Mouse (Mus musculus): ENCODE results near the gene Sh3kbp1. TPM values are rescaled to one million over a fixed set of nuclear protein-coding genes. Genes with fewer than 3 reads are reported as not detected.

The Sh3kbp1 gene
- polyA plus RNA-seq, 1 experiment from 2014 or later: 22.0 TPM

DNA sequence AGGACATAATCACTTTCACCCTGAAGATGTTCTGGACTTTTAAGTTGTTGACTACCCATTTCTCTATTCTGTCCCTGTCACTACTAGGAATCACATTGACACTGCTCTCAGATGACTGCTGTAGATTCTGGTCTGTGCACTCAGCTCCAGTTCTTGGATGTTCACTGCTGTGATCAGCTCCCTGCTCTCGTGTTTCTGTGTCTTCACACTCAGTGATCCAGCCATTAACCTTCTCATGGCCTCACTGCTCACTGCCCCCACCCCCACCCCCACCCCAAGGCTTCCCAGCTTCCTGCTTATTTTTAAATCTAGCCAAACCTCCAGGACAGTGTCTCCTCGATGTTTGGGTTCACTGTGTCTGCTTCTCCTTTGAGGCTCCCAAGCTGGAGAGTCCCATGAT, 271.0 kb downstream of the Sh3kbp1 start:
- 53% methylated on average over 2 of the region's 2 CpGs for WGBS
- no peak for DNase-seq (ENCODE audit: low spot score)
- no peaks in the 10 kb centered on the region for H3K9me3 ChIP-seq (replicated peaks)
- no peaks in the 10 kb centered on the region for H3K4me1 ChIP-seq
- no peak overlapping the region for H3K4me3 ChIP-seq
- H3K36me3 ChIP-seq: no peaks in the 10 kb centered on the region
- H3K27ac ChIP-seq: no peak overlapping the region
- H3K27me3 ChIP-seq (ENCODE audit: low read depth, poor library complexity, severe bottlenecking): peaks cover 86% of the 10 kb centered on the region

DNA sequence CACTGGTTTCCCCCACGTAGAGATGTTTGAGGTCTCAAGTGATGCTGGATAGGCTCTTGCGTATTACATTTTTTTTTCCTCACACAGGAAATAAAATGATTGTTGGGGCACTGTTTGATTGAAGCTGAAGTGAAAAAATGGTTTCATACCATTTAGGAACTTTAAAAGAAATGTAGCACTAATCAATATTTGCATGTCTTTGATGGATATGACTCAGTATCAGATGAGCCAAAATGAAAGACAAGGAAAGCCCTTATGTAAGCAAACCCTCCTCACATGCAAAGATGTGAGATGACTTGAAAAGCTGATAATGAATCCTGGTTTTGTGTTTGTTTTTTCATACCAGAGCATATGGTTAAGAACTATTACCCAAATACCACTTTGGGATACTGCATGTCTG, 272.0 kb downstream of the Sh3kbp1 start:
- Histone ChIP-seq H3K27ac (no peak overlapping the region), H3K36me3 (no peaks in the 10 kb centered on the region), H3K9me3 (replicated peaks) (no peaks in the 10 kb centered on the region), H3K4me1 (no peaks in the 10 kb centered on the region), H3K27me3 (ENCODE audit: low read depth, poor library complexity, severe bottlenecking) (peaks cover 96% of the 10 kb centered on the region), H3K4me3 (no peak overlapping the region)
- WGBS: 96% methylated on average over 2 of the region's 2 CpGs
- DNase-seq (ENCODE audit: low spot score): no peak

DNA sequence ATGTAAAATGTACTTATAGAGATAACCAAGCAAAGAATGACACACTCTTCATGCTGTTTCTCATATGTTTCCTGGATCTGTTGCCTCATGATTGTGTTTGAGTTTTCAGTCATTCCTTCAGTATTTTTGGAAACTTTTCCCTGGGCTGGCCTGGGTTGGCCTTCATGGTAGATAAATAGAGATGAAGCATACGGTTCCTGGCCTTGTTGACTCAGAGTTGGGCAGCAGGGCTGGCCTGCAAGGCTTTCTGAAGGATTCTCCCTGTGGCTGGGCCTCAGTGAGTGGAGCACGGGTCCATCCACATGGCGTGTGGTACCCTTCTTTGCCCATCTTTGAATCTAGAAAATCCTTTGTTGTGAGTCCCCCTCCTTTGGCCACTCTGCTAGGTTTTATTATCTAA, 276.3 kb downstream of the Sh3kbp1 start:
- Histone ChIP-seq H3K9me3 (replicated peaks) (no peaks in the 10 kb centered on the region), H3K4me3 (no peak overlapping the region), H3K36me3 (no peaks in the 10 kb centered on the region), H3K4me1 (no peaks in the 10 kb centered on the region), H3K27me3 (ENCODE audit: low read depth, poor library complexity, severe bottlenecking) (peaks cover 99% of the 10 kb centered on the region), H3K27ac (no peak overlapping the region)
- WGBS: 96% methylated on average over 3 of the region's 3 CpGs
- no peak for DNase-seq (ENCODE audit: low spot score)

DNA sequence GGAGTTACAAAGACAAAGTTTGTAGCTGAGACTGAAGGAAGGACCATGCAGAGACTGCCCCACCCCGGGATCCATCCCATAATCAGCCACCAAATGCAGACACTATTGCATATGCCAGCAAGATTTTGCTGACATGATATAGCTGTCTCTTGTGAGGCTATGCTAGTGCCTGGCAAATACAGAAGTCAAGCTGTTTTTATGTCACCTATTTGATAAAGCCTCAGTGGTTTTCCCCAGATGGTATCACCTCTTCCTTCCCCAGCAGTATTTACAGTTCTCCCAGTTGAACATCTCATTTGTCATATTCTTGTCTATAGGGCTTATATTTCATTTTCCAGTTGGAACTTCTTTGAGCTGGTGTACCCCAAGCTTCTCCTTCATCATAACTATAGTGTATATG, 280.6 kb downstream of the Sh3kbp1 start:
- Histone ChIP-seq H3K4me3 (no peak overlapping the region), H3K36me3 (no peaks in the 10 kb centered on the region), H3K4me1 (no peaks in the 10 kb centered on the region), H3K27me3 (ENCODE audit: low read depth, poor library complexity, severe bottlenecking) (peaks cover 99% of the 10 kb centered on the region), H3K9me3 (replicated peaks) (no peaks in the 10 kb centered on the region), H3K27ac (no peak overlapping the region)
- 87% methylated on average over 1 of the region's 1 CpGs for WGBS
- DNase-seq (ENCODE audit: low spot score): no peak

DNA sequence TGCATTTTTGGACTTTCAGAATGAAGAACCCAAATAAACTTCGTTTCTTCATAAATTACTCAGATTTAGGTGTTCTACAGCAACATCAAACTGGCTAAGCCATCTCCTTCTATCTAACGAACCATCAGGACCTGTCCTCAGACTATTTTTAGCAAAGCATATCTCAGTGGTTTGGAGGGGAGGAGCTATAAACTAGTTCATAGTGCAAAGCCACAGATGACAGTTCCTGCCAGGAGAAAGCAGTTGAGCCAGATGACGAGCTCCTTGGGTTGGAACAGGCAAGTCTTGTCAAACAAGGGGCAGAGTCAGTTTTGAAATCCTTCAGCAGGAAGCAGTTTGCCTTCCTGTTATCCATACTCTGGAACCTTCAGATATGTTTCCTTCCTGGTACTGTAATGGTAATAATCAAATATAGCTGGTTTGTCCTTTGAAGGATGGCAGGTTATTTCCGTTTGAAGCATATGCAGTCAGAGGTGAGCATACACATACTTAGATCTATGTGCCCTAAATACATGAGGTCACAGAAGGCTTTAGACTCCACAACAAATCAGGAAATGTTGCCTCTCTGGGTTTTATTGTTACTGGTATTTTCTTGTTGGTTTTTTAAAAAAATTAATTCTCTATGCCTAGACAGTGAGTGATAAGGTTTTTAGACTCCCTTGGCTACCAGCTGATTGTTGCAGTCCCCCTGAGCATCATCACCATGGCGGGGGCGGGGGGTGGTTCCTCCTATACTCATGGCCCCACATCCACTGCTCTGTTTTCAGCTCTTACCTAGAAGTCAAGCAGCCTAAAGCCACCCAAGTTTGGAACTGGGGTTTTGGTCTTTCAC, 282.6 kb downstream of the Sh3kbp1 start:
- Histone ChIP-seq H3K4me3 (no peak overlapping the region), H3K36me3 (no peaks in the 10 kb centered on the region), H3K4me1 (no peaks in the 10 kb centered on the region), H3K27me3 (ENCODE audit: low read depth, poor library complexity, severe bottlenecking) (peaks cover 95% of the 10 kb centered on the region), H3K27ac (no peak overlapping the region), H3K9me3 (replicated peaks) (no peaks in the 10 kb centered on the region)
- no peak for DNase-seq (ENCODE audit: low spot score)
- 84% methylated on average over 6 of the region's 6 CpGs for WGBS

DNA sequence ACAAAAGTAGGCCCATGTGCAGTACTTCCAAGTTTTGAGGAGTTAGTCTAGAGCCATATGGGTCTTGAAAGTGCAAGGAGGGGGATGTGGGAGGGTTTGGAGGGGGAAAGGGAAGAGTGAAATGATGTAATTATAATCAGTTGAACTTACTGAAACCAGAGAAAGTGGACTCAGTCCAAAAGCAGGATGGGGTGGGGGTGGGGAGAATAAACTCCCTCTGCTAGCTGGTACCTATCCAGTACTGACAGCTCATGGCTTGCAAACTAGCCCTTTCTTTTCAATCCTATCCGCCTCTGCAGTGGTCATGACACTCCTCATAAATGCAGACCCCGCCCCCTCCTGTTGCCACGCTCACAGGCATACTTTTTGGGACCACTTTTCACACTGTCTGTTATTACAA, 283.5 kb downstream of the Sh3kbp1 start:
- peaks cover 90% of the 10 kb centered on the region for H3K27me3 ChIP-seq (ENCODE audit: low read depth, poor library complexity, severe bottlenecking)
- H3K9me3 ChIP-seq (replicated peaks): no peaks in the 10 kb centered on the region
- no peaks in the 10 kb centered on the region for H3K4me1 ChIP-seq
- H3K27ac ChIP-seq: no peak overlapping the region
- DNase-seq (ENCODE audit: low spot score): no peak
- H3K4me3 ChIP-seq: no peak overlapping the region
- 82% methylated on average over 3 of the region's 3 CpGs for WGBS
- no peaks in the 10 kb centered on the region for H3K36me3 ChIP-seq

DNA sequence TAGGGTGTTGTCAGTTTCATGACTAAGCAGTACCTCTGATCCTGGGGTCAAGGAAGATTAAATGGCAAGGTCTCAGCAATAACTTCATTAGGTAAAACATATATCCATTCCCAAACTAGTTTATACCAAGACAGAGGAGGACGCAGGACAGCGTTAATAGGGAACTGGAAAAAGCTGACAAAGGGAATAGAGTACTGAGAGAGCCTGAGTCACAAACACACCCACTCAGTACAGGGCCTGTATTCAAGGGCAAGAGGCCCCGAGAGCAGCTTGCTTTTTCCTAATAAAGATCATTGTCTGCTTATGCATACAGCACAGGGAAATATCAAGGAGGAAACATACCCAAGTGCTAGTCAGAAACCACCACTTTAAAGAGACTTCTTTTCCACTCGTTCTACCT, 284.5 kb downstream of the Sh3kbp1 start:
- H3K4me1 ChIP-seq: no peaks in the 10 kb centered on the region
- no peak for DNase-seq (ENCODE audit: low spot score)
- no peak overlapping the region for H3K4me3 ChIP-seq
- H3K36me3 ChIP-seq: no peaks in the 10 kb centered on the region
- no peaks in the 10 kb centered on the region for H3K9me3 ChIP-seq (replicated peaks)
- peaks cover 89% of the 10 kb centered on the region for H3K27me3 ChIP-seq (ENCODE audit: low read depth, poor library complexity, severe bottlenecking)
- no peak overlapping the region for H3K27ac ChIP-seq
- WGBS: 85% methylated on average over 4 of the region's 4 CpGs

DNA sequence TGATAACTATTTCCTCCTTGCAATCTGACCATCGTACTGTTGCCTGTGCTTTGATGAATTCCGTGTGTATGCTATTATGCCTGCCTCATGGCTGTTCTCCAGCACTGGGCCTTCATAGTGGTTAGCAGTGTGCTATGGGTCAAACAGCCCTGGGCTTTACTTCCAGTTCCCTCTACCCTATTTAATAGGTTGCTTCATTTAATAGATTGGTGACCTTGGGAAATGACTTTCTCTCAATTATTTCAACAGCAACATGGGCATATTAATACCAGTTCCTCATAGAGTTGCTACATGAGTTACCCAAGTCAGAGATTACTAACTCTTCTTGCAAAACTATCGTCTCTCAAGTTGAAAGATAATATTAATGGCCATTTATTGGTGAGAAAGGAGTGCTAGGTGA, 285.0 kb downstream of the Sh3kbp1 start:
- WGBS: 77% methylated on average over 3 of the region's 3 CpGs
- Histone ChIP-seq H3K27me3 (ENCODE audit: low read depth, poor library complexity, severe bottlenecking) (peaks cover 88% of the 10 kb centered on the region), H3K36me3 (no peaks in the 10 kb centered on the region), H3K9me3 (replicated peaks) (no peaks in the 10 kb centered on the region), H3K27ac (no peak overlapping the region), H3K4me3 (no peak overlapping the region), H3K4me1 (no peaks in the 10 kb centered on the region)
- no peak for DNase-seq (ENCODE audit: low spot score)

DNA sequence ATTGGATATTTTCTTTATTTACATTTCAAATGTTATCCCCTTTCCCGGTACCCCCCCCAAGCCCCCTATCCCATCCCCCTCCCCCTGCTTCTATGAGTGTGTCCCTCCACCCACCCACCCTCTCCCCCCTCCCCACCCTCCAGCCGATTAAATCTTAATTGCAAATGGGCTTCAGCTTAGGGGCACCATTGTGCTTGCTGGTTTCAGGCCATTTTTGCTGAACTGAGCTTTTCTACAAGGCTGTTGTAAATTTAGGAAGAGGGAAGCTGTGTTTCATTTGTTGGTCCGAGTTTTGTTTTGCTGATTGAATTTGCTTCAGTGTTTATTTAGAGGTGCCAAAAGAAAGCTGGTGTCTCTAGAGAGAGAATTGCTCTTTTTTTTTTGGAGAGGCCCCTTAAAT, 286.4 kb downstream of the Sh3kbp1 start:
- 59% methylated on average over 3 of the region's 3 CpGs for WGBS
- Histone ChIP-seq H3K27ac (no peak overlapping the region), H3K4me1 (no peaks in the 10 kb centered on the region), H3K9me3 (replicated peaks) (no peaks in the 10 kb centered on the region), H3K27me3 (ENCODE audit: low read depth, poor library complexity, severe bottlenecking) (peaks cover 89% of the 10 kb centered on the region), H3K36me3 (no peaks in the 10 kb centered on the region), H3K4me3 (no peak overlapping the region)
- no peak for DNase-seq (ENCODE audit: low spot score)

DNA sequence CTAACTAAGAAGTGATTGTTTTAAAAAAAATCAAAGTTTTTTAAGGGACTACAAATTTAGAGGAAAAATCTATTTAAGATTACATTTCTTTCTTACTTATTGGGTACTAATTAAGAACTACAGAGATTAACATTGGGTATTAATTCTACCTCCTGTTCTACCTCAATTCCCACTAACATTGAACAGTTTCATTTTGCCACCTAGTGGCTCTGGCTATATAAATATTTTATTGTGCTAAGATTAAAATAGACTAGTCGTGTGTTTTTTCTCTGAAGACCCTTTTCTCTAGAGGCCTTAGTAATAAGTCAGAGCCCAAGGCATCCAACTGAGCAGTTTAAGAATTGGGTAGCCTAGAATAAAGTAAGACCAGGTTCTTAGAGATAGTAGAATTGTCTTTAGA, 288.1 kb downstream of the Sh3kbp1 start:
- H3K4me1 ChIP-seq: no peaks in the 10 kb centered on the region
- 78% methylated on average over 1 of the region's 1 CpGs for WGBS
- H3K27ac ChIP-seq: no peak overlapping the region
- H3K36me3 ChIP-seq: no peaks in the 10 kb centered on the region
- no peak overlapping the region for H3K4me3 ChIP-seq
- H3K9me3 ChIP-seq (replicated peaks): no peaks in the 10 kb centered on the region
- peaks cover 89% of the 10 kb centered on the region for H3K27me3 ChIP-seq (ENCODE audit: low read depth, poor library complexity, severe bottlenecking)
- DNase-seq (ENCODE audit: low spot score): no peak

DNA sequence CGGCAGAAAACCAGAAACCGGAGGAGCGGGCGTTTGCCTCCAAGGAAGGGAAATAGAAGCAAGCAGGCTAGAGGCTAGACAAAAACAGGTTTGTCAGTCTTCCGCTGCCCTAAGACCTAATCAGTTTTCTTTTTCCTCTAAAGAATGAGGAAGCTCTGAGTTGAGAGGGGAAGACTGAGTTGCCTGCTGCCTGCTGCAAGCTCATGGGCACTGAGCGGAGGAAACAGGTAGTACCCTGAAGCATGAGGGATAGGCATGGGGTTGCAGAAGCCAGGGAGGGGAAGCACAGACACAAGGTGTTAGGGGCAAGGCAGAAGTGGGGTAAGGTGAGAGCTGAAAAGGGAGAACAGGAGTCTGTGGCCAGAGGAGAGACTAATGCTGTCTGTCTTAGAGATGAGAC, 297.7 kb downstream of the Sh3kbp1 start:
- Histone ChIP-seq H3K36me3 (no peaks in the 10 kb centered on the region), H3K27ac (no peak overlapping the region), H3K4me1 (no peaks in the 10 kb centered on the region), H3K4me3 (no peak overlapping the region), H3K27me3 (ENCODE audit: low read depth, poor library complexity, severe bottlenecking) (peaks cover 94% of the 10 kb centered on the region), H3K9me3 (replicated peaks) (no peaks in the 10 kb centered on the region)
- WGBS: 94% methylated on average over 6 of the region's 6 CpGs
- DNase-seq (ENCODE audit: low spot score): no peak

DNA sequence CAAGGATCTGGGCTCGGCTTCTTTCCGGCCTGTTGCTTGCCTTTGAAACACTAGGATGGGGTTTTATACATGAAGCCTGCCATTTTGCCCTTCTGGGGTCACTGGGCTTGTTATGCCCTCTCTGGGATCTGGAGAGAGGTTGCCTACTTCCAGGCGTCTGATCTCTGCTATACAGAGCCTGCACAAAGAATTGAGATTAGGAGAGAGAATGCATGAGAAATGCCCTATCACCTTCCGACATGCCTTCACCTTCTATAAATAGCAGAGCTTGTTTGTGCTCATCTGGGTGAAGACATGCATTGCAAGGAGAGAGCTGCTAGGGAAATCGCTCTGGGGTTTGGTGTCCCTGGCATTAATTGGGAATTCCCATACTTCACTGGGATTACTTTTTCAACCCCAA, 301.1 kb downstream of the Sh3kbp1 start:
- Histone ChIP-seq H3K36me3 (no peaks in the 10 kb centered on the region), H3K4me1 (no peaks in the 10 kb centered on the region), H3K9me3 (replicated peaks) (no peaks in the 10 kb centered on the region), H3K27ac (no peak overlapping the region), H3K4me3 (no peak overlapping the region), H3K27me3 (ENCODE audit: low read depth, poor library complexity, severe bottlenecking) (peaks cover 98% of the 10 kb centered on the region)
- WGBS: 90% methylated on average over 5 of the region's 5 CpGs
- no peak for DNase-seq (ENCODE audit: low spot score)

DNA sequence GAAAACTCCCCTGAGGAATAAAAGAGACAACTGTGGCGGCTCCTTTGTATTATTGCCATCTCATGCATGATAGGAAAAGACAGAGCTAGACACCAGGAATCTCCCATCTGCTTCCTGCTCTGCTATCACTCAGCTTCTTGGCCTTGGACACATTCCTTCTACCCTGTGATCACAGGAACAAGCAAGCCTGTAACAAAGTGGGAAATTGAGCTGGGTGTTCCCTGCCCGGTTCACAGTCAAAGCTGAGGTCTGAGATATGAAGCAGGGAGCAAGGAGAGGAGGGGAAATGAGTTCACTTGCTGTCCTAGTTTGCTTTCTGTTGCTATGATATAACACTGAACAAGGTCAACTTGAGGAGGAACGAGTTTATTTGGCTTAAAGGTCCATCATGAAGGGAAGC, 301.8 kb downstream of the Sh3kbp1 start:
- Histone ChIP-seq H3K9me3 (replicated peaks) (no peaks in the 10 kb centered on the region), H3K4me1 (no peaks in the 10 kb centered on the region), H3K27me3 (ENCODE audit: low read depth, poor library complexity, severe bottlenecking) (peaks cover 99% of the 10 kb centered on the region), H3K36me3 (no peaks in the 10 kb centered on the region), H3K4me3 (no peak overlapping the region), H3K27ac (no peak overlapping the region)
- 87% methylated on average over 3 of the region's 3 CpGs for WGBS
- no peak for DNase-seq (ENCODE audit: low spot score)

DNA sequence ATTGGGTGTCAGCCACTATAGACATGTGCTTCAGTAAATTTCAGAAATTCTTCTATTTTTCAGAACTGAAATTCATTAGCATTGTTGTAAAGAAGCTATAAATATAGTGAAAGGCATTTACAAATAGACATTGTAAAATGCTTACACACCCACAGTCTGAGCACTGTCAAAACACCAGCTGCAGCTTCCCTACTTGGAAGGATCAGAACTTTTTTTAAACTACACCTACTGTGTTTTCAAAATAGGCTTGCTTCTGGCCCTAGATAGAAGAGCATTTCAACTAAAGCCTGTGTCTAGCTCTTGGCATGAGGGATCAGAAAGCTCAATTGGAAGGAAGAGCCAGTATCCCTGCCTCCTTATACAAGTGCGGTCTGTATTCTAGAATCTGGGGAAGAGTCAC, 305.0 kb downstream of the Sh3kbp1 start:
- 100% methylated on average over 1 of the region's 1 CpGs for WGBS

More for the DNA sequence above, 305.0 kb downstream of the Sh3kbp1 start:
- Histone ChIP-seq H3K4me3 (no peak overlapping the region), H3K36me3 (no peaks in the 10 kb centered on the region), H3K4me1 (no peaks in the 10 kb centered on the region), H3K27me3 (ENCODE audit: low read depth, poor library complexity, severe bottlenecking) (peaks cover 82% of the 10 kb centered on the region), H3K27ac (no peak overlapping the region), H3K9me3 (replicated peaks) (no peaks in the 10 kb centered on the region)
- DNase-seq (ENCODE audit: low spot score): no peak

Measured in limb, embryonic 10.5 days (tissue).